Mouse (Mus musculus) lung, postnatal 0 days (tissue): ENCODE data around the gene Ercc8. TPM values are rescaled to one million over a fixed set of nuclear protein-coding genes. Genes with fewer than 3 reads are reported as not detected.

ENCODE experiments used
- ATAC-seq: fragments of 200-750 bp; cut with Nextera tagmentation; 2 replicates; pipeline ENCODE4 v1.8.0; 2017; ENCODE audit warnings: moderate library complexity
- DNase-seq: peaks from one replicate; pipeline ENCODE4 v3.0.0-alpha.2; 2016; ENCODE audit warnings: low spot score
- H3K27ac ChIP-seq: fragments of 300-500 bp; sonication (generic); 2 replicates; pipeline ENCODE4 v1.5.1; 2014; ENCODE audit warnings: antibody characterized with exemption, mild to moderate bottlenecking, low read length, mixed read lengths
- H3K27me3 ChIP-seq: fragments of 300-500 bp; sonication (generic); replicated peaks from 2 replicates; pipeline ENCODE4 v1.6.1; 2014; ENCODE audit warnings: low read length, mixed read lengths; ENCODE audit not compliant: insufficient read depth
- H3K36me3 ChIP-seq: fragments of 300-500 bp; sonication (generic); 2 replicates; pipeline ENCODE4 v1.6.1; 2014; ENCODE audit warnings: low read length, mixed read lengths; ENCODE audit not compliant: insufficient read depth
- H3K4me1 ChIP-seq: fragments of 300-500 bp; sonication (generic); 2 replicates; pipeline ENCODE4 v1.6.1; 2014; ENCODE audit warnings: antibody characterized with exemption, low read depth, low read length, mixed read lengths; ENCODE audit not compliant: insufficient read depth
- H3K4me2 ChIP-seq: fragments of 300-500 bp; sonication (generic); replicated peaks from 2 replicates; pipeline ENCODE4 v1.6.1; 2014; ENCODE audit warnings: low read depth, mild to moderate bottlenecking, low read length, moderate library complexity, mixed read lengths
- H3K4me3 ChIP-seq: fragments of 300-500 bp; sonication (generic); 2 replicates; pipeline ENCODE4 v1.5.1; 2014; ENCODE audit warnings: low read depth, low read length
- H3K9ac ChIP-seq: fragments of 300-500 bp; sonication (generic); replicated peaks from 2 replicates; pipeline ENCODE4 v1.6.1; 2014; ENCODE audit warnings: low read depth, mild to moderate bottlenecking
- H3K9me3 ChIP-seq: fragments of 300-500 bp; sonication (generic); 2 replicates; pipeline ENCODE4 v1.6.1; 2016; ENCODE audit warnings: low read length, mixed read lengths
- CTCF ChIP-seq: IDR thresholded peaks from 2 replicates; pipeline ENCODE4 v1.5.1; 2016; ENCODE audit warnings: antibody characterized with exemption, mild to moderate bottlenecking
- EP300 ChIP-seq: IDR thresholded peaks from 2 replicates; pipeline ENCODE4 v1.6.1; 2016; ENCODE audit warnings: antibody characterized with exemption, mild to moderate bottlenecking, control low read depth
- WGBS: fragments of 180-500 bp; shearing (Covaris S2); extraction: QIAGEN DNeasy Blood & Tissue Kit; methylation state at CpG from one replicate; pipeline ENCODE4 v1.1.7; 2014; 5-methylcytosine and 5-hydroxymethylcytosine counted together
- polyA plus RNA-seq: library from polyadenylated mRNA; unstranded; fragments of >200 nt; fragmentation: Nextera tagmentation; extraction: Ambion mirVana; gene quantifications from 2 replicates; pipeline ENCODE4 v1.2.1, GENCODE M21; 2015

Gene Ercc8
- polyA plus RNA-seq, 1 experiment from 2014 or later = 9.0 TPM

GRCm38 (mm10) chr13:108151782-108152181 is 6.7 kb upstream of the Ercc8 start:
- H3K4me3 ChIP-seq = no peak overlapping the region
- H3K9ac ChIP-seq = no peak overlapping the region
- ATAC-seq (no peak), DNase-seq (peak; percentile 57)
- H3K27ac ChIP-seq = no peak overlapping the region
- no peaks in the 10 kb centered on the region for H3K27me3 ChIP-seq
- TF ChIP-seq CTCF = peak; percentile 85
- no peak for TF ChIP-seq EP300
- no peaks in the 10 kb centered on the region for H3K36me3 ChIP-seq
- no peaks in the 10 kb centered on the region for H3K4me1 ChIP-seq
- no peaks in the 10 kb centered on the region for H3K9me3 ChIP-seq
- no peak overlapping the region for H3K4me2 ChIP-seq

- peak; percentile 86 for DNase-seq
- Histone ChIP-seq H3K27ac (no peak overlapping the region), H3K36me3 (no peaks in the 10 kb centered on the region), H3K27me3 (no peaks in the 10 kb centered on the region), H3K9ac (no peak overlapping the region), H3K9me3 (no peaks in the 10 kb centered on the region), H3K4me3 (no peak overlapping the region), H3K4me2 (no peak overlapping the region), H3K4me1 (no peaks in the 10 kb centered on the region)
- WGBS = 63% methylated on average over 8 of the region's 8 CpGs
- TF ChIP-seq EP300 = no peak
- TF ChIP-seq CTCF = peak; percentile 73
- ATAC-seq = peak; percentile 47
Measured at GRCm38 (mm10) chr13:108152650-108153372, 5.7 kb upstream of the Ercc8 start.

DNA sequence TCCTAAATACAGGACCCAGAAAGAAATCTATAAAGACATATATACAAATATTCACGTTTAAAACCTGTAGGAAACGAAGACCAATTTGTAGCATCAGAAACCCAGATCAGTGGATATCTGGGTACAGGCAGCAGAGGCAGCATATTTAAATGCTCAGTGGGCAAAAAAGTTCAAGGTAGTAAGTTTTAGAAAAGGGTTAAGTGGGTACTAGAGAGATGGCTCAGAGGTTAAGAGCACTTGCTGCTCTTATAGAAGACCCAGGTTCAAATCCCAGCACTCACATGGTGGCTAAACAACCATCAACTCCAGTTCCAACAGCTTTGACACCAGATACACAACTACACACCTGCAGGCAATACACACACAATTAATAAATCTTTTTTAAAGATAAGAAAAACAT is 1.4 kb upstream of the Ercc8 start:
- no peaks in the 10 kb centered on the region for H3K9me3 ChIP-seq
- no peak for ATAC-seq
- DNase-seq = no peak
- H3K27ac ChIP-seq = no peak overlapping the region
- 0 out of 2 replicates have a peak, but pooled peaks cover 6% of the 10 kb centered on the region for H3K4me1 ChIP-seq
- WGBS = 69% methylated on average over 2 of the region's 2 CpGs
- H3K36me3 ChIP-seq = no peaks in the 10 kb centered on the region
- H3K4me2 ChIP-seq = no peak overlapping the region
- TF ChIP-seq EP300 (no peak), CTCF (no peak)
- H3K4me3 ChIP-seq = no peak overlapping the region
- H3K27me3 ChIP-seq = no peaks in the 10 kb centered on the region
- H3K9ac ChIP-seq = no peak overlapping the region

DNA sequence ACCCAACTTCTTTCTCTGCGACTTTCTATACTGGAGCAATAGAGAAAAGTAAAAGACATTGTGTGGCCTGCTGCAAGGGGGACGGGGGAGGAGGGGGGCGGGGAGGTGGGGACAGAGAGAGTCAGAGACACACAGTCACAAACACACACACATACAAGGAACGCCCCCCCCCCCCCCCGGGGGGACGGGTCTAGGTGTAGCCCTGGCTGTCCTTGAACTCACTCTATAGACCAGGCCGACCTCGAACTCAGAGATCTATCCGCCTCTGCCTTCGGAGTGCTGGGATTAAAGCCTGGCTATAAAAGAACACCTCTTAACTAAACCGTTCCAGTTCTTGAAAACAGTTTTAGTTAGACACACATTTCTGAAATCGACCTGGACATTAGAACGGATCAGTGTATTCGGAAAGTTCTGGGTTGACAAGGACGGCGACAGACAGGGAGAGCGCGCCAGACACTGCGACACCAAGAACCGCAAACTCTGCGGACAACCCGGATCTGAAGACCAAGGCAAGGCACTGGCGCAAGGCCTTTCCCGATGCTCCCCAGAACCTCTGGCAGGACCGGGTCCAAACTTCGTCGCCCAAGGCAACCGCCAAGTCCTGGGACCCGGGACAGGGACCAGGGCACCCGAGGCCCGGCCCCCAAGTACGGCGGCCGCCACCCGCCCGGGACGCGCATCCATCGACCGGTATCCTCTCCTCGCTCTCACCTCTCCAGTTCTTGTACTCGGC is 633 bp upstream of the Ercc8 start:
- Histone ChIP-seq H3K27me3 (no peaks in the 10 kb centered on the region), H3K4me2 (peak overlapping the region; percentile 91), H3K9me3 (no peaks in the 10 kb centered on the region), H3K4me1 (0 out of 2 replicates have a peak, but pooled peaks cover 6% of the 10 kb centered on the region), H3K36me3 (no peaks in the 10 kb centered on the region), H3K4me3 (peak overlapping the region; percentile 81), H3K27ac (0 out of 2 replicates have a peak overlapping the region, but pooled peaks have one; percentile 20), H3K9ac (peak overlapping the region; percentile 48; the same call in 1 of the 2 replicates)
- DNase-seq (no peak), ATAC-seq (peak; percentile 60; the same call in 1 of the 2 replicates)
- 3% methylated on average over 42 of the region's 42 CpGs for WGBS
- TF ChIP-seq EP300 (no peak), CTCF (no peak)

- no peaks in the 10 kb centered on the region for H3K27me3 ChIP-seq
- ATAC-seq (no peak), DNase-seq (no peak)
- H3K4me2 ChIP-seq = peak overlapping the region; percentile 91
- H3K4me1 ChIP-seq = 0 out of 2 replicates have a peak, but pooled peaks cover 6% of the 10 kb centered on the region
- H3K9ac ChIP-seq = no peak overlapping the region
- H3K36me3 ChIP-seq = no peaks in the 10 kb centered on the region
- H3K4me3 ChIP-seq = peak overlapping the region; percentile 81
- TF ChIP-seq EP300 = no peak
- no peak for TF ChIP-seq CTCF
- H3K27ac ChIP-seq = no peak overlapping the region
- WGBS = 6% methylated on average over 8 of the region's 8 CpGs
- H3K9me3 ChIP-seq = no peaks in the 10 kb centered on the region
Measured at GRCm38 (mm10) chr13:108159241-108159575, 677 bp downstream of the Ercc8 start.

GRCm38 (mm10) chr13:108159963-108160362 is 1.4 kb downstream of the Ercc8 start:
- ATAC-seq (no peak), DNase-seq (peak; percentile 52)
- peak; percentile 43; the same call in 1 of the 2 replicates for TF ChIP-seq CTCF
- no peak for TF ChIP-seq EP300
- Histone ChIP-seq H3K4me1 (0 out of 2 replicates have a peak, but pooled peaks cover 6% of the 10 kb centered on the region), H3K36me3 (no peaks in the 10 kb centered on the region), H3K4me3 (no peak overlapping the region), H3K4me2 (no peak overlapping the region), H3K27me3 (no peaks in the 10 kb centered on the region), H3K9me3 (no peaks in the 10 kb centered on the region), H3K9ac (no peak overlapping the region), H3K27ac (no peak overlapping the region)
- 49% methylated on average over 7 of the region's 7 CpGs for WGBS
